Mouse (Mus musculus): ENCODE results near the gene Slc25a38.

Slc25a38 gene

DNA sequence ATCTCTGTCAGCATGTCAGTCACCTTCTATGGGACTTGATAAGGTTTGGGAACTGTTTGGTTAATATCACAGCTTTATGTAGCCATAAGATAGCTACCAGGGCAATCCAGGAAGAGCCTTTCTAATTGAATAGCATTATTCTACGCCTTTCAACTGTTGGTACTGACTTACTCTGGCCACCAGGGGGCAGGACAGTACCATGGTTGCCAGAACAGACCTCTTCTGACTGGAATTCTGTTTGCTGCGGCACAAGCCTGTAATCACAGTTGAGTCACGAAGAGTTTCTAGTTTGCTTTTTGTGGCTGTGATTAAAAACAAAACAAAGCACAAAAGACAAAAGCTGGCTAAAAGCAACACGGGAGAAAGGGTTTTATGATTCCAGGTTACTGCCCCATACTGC, 30.5 kb downstream of the Slc25a38 start:
- WGBS, result 2% methylated on average over 4 of the region's 4 CpGs

DNA sequence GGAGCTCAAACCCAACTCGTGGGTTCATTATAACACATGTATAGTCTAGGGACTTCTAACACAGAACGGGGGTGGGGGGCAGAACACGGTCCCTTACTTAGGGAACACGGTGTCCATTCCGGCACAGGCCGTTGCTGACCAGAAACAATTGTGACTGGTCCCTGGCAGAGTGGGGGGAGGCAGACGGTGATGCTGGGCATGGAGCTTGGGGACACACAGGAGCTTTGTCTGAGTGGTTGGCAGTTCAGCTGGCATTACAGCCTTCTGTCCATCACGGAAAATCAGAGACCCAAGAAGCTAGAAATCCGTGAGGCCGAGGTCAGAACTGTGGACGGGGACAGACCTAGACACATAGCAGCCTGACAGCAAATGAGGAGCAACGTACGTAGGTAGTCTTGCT, 34.3 kb downstream of the Slc25a38 start:
- 79% methylated on average over 13 of the region's 13 CpGs for WGBS

DNA sequence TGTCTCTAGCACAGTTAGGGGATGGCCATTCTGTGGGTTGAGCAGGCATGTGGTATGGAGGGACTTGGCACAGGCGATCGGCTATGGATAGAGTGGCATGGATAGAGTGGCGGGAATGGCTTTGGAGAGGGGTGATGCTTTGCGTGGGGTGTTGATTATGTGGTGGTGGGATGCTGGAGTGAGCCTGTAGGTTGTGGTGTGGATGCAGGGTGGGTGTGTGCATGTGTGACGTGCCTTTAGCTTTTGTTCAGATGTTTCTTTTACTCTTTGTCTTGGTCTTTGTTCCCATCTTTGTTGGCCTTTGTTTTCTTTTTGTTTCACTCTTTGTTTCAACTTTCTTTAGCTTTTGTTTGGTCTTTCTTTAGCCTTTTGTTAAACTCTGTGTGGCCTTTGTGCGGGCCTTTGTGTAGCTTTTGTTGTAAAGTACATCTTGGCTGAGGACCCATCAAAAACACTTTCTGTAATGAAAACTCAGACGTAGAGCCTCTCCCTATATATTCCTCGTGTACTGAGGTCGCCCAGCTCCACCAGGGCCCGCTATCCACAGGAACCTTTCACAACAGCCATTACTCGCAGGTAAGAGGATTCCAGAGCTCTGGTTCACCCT, 39.2 kb downstream of the Slc25a38 start, which contains the start of gene Mobp:
Mobp (plus strand) TSS at position 486 of the 607 bp plus-strand sequence.
- 63% methylated on average over 11 of the region's 11 CpGs for WGBS

DNA sequence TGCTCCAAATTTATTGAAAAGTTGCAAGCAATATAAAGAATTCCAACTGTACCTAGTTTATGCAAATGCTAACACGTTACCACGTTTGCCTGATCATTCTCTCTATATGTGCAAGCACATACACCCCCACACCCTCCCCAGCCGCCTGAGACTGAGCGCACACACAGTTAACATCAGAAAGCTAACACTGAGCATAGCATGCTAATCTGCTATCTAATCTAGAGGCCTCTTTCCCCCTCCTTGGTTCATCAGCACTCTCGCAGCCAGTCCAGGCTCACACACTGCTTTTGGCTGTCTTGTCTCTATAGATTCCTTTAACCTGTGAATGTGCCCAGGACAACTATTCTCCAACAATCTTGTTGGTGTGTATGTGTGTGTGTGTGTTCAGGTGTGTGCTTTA, 41.0 kb downstream of the Slc25a38 start:
- 44% methylated on average over 5 of the region's 5 CpGs for WGBS

DNA sequence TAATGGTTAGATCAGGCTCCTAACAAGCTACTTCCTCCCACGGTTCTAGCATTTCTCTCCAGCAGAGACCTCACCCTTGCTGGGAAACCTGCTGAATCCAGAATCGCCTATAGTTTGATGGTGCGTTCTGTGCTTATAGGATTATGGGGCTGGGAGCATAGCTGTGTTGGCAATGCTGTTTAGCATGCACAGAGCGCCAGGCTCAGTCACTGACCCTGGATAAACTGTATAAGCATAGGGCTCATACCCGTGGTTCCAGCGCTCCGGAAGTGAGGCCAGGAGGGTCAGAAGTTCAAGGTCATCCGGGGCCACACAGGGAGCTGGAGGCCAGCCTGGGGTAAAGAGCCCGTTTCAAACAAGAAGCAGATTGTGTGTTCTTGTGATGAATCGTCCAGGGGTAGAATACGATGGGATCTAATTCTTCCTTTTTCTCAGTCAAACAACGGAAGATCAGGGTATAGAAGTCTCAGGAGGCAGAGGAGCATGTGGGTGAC, 41.8 kb downstream of the Slc25a38 start:
- WGBS, result 72% methylated on average over 12 of the region's 12 CpGs

DNA sequence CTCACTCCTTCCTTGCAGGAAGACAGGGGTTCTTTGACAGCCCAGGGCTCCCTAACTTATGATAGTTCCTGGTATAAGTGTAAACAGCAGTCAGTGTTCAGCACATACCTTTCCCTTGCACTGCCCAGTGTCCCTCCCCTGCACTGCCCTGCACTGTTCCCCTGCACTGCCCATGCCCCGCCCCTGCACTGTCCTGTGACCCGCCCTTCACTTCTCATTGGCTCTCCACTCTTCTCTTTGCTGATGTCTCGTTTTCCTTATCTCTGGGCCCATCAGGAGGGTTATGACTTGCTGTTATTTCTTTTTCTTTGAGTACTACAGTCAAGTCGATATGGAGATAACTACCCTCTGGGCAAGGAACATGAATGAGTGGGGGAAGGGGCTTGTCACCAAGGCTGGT, 47.9 kb downstream of the Slc25a38 start:
- 40% methylated on average over 4 of the region's 4 CpGs for WGBS

DNA sequence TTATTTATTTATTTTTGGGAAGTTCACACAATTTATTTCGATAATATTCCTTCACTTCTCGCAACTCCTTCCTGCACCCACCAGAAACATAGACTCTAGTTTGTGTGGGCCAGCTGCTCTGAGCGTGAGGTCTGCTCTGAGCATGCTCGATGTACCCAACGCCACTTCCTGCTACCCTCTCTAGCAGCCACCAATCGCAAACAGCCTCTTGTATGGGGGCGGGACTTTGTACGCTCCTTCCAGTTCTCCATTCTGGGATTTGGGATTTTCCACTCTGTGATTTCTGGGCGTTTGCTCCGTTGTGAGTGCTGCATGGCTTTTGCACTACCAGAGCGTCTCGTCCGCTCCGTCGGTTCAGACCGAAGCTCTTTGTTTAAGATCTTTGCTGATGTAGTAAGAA, 53.7 kb downstream of the Slc25a38 start:
- 75% methylated on average over 16 of the region's 16 CpGs for WGBS

DNA sequence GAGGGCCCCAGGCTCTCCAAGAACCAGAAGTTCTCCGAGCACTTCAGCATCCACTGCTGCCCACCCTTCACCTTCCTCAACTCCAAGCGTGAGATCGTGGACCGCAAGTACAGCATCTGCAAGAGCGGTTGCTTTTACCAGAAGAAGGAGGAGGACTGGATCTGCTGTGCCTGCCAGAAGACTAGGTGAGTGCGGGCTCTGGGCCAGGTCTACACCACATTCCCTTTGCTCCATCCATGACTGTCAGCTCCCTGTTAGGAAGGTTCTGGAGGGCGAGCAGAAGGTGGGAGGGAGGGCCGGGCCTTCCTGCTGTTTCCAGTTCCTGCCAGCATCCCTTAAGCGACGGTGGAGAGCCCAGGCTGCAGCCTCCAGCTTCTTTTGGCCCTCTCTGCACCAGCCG, 57.7 kb downstream of the Slc25a38 start:
- 63% methylated on average over 11 of the region's 11 CpGs for WGBS

DNA sequence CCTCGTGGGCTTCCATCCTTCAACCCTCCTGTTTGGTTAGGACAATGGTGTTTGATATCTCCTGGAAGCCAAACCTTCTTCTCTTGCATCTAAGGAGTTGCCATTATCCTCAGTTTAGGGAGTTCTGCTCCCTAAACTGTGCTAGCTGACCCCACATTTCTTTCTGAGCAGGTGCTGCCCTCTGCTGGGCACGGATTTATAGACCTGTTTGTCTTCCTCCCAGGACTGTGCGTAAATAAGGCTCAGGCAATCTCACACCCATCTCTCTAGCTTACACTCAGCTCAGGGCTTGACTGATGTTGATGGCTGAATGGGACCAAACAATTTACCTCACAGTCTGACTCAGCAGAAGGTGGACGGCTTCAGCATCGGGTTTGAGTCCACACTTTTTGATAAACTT, 61.1 kb downstream of the Slc25a38 start:
- 31% methylated on average over 5 of the region's 5 CpGs for WGBS

Data from cerebral cortex, adult 2 months (tissue).